Mouse (Mus musculus) fibroblast of lung, adult 2 months (primary cell): Measurements from ENCODE around the gene Lsamp.

Experiments
- DNase-seq: peaks from one replicate; pipeline ENCODE4 v3.0.0-alpha.2; 2011; ENCODE audit warnings: low read depth

The Lsamp gene

DNA sequence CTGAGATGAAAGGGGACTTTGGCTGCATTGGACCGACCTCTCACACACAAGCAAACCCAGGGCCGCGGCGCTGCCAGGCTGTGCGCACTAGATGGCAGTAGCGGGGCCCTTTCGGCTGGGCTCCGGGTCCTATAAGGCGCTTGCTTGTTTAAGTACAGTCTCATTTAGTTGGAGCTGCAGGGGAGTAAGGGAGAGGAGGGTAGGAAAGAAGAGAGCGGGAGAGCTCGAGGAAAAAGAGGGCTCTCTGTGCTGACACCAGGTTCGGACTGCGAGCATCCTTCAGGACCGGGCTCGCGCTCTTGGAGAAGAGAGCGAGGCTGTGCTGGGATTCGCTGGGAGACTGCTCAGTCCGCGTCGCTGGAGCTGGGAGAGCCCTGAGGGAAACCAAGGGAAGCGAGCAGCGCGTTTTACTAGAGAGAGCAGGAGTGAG lies at the start of gene Lsamp:
Gene Lsamp (plus strand): TSS at position 157 of the 430 bp plus-strand sequence.
- no peak for DNase-seq

DNA sequence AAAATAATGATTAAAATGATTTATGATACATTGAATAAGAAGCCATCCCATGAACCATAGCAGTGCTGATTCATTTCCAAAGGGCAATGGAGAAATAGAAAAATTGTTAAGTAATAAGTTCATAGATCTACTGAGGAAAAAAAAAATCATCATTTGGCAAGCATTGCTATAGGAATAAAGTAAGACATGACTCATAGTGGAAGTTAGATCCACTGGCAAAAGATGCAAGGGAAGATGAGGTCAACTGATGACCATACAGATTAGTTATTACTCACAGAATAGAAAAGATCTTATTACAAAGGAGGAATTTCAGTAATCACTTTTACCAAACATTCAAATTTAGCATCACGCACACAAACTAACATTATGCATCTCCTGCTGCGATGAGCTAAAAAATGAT lies 26.5 kb upstream of the Lsamp start:
- DNase-seq, result no peak

DNA sequence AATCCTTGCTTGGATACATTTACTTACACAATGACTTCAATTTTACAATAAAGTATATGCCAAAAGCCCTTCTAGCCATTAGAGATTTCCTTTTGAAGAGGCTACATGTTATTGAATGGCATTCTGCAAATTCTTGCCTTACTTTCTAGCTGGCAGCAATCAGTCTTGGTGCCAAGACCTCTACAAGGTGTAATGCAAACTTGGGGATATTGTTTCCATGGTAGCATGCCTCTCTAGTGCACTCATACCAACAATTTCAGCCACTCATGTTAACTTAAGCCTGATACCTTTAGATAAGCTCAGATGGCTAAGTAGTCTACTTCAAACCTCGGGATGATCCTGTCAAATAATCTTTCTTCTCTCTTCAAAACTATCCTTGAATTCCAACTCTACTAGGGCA lies 11.4 kb upstream of the Lsamp start:
- no peak for DNase-seq

DNA sequence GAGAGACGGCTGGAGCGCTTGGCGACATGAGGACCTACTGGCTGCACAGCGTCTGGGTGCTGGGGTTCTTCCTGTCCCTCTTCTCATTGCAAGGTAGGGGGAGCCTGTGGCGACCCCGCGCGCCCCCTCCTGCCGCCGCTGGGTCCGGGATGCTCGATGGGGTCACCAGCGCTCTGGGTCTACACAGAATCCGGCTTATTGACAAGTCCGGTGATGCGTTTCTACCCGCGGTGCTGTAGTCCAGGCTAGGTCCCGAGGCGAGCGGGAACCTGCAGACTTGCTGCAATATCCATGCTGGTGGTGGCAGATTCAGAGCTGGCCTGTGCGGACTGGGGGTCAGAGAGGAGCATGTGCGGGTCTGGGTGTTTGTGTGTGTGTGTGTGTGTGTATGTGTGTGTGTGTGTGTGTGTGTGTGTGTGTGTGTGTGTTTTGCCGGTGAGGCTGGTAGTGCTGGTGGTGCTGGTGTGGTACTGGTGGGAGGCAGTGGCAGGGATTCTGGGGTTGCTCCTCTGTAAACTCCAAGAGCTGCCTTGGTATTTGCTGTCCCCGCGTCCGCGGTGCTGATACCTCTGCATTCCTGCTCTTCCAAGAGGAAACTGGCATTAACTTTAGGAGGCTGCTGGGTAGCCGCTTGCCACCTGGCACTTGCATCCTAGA lies 602 bp downstream of the Lsamp start:
- DNase-seq, result no peak

DNA sequence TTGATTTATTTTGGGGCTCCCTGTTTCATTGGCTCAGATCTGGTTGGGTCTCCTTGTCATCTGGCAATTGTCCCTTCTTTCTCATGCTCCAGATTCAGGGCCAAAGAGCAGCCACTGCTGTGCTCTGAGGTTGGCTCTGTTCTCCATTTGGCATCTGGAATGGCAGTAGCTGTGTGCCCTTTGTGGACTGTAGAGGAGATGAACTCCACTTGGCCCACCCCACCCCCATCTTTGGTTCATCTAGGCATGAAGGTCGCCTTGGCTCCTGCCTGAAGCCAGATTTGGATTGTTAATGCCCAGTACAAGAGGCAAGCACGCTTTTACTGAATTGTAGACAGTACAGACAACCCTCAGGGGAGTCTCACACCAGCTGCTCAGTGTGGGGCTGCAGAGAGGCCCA lies 4.3 kb downstream of the Lsamp start:
- DNase-seq, result no peak

DNA sequence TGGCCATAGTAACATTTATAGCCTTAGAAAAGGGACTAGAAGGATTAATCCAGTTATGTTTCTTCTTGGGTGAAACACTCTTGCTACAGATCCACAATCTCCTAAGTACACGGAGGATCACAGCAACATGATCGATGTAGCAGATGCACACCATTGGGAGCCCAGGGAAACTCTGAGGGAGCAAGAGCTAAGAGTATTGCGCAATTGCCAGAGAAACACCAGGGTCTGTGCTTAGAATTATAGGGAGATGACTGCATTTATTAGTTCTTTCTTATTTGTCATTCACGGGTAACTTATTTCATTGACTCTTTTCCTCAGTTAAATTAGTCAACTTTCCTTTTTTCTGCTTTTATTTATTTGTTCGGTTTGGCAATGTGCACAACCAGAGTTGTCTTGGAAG lies 10.7 kb downstream of the Lsamp start:
- DNase-seq, result no peak

DNA sequence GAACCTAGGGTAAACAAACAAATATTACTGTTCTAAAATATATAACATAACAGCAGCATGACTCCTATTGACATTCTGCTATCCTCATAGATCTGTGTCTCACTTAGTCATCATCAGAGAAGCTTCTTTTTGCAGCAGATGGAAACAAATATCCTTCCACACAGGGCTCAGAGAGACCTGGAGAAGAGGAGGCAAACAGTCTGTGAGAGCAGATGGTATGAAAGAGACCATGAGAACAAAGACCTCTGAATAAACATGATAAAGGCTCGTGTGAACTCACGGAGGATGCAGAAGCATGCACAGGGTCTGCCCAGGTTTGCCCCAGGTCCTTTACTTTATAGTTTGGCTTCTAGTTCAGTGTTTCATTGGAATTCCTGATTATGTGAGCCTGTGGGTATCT lies 24.6 kb downstream of the Lsamp start:
- DNase-seq, result no peak

DNA sequence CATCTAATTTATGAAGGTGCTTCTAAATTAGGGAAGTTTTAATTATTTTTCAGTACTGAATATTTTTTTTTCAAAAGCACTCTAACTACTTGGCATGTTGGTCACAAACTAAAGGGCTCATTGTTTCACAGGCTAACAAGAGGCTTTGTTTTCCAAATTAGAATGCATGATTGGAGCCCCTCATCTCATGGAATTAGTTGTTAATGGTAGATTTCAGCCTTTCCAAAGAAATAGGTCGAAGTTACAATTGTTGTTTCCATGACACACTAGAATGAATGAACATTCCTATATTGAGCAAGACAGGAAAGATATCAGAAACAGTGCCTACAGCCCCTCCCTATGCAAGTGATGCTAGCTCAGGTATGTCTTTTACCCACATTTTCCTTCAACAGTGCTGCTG lies 26.9 kb downstream of the Lsamp start:
- no peak for DNase-seq

DNA sequence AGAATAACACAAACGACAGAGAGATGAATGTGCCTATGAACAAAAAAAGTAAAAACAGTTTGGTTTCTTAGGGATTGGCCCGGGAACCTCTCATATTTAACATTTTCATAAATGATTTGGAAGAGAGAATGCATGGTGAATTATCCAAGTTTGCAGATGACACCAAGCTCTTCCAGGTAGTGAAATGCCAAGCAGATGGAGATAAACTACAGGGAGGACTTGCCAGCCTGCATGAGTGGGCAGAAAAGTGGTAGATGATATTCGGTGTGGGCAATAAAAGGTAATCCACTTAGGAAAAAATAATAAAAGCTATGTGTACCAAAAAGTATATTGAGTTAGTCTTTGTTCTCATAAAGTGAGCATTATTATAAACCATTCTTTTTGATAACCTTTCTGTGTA lies 38.5 kb downstream of the Lsamp start:
- DNase-seq, result no peak

DNA sequence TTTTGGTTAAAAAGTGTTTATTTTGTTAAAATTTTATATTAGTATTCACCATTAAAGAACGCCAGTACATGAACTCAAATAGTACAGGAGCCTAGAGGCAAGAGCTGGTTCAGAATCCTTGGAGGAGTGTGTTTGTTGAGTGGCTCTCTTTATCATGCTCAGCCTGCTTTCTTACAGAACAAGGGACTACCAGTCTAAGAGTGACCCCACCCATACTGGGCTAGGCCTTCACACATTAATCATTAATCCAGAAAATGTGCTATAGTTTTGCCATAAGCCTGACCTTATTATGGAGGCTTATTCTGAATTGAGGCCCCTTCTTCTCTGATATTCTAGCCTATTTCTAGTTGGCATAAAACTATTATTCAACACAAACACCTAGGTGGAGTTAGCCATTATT lies 52.6 kb downstream of the Lsamp start:
- DNase-seq, result no peak

DNA sequence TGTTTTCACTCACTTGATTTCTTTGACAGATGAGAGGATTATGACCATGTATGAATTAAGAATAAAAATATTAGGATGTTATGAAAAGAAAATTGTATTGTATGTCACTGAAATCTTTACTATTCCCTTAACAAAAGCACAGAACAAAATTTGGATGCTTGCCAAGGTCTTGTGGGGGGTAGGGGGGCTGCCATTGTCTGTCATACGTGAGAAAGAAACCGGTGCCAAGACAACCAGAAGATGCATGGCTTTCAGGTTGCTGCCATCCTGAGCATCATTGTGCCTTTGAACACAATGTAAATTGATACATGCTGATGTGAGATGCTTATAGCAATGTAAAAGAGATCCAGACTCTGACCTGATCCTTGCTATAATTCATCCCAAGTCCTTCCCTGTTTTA lies 75.4 kb downstream of the Lsamp start:
- no peak for DNase-seq

DNA sequence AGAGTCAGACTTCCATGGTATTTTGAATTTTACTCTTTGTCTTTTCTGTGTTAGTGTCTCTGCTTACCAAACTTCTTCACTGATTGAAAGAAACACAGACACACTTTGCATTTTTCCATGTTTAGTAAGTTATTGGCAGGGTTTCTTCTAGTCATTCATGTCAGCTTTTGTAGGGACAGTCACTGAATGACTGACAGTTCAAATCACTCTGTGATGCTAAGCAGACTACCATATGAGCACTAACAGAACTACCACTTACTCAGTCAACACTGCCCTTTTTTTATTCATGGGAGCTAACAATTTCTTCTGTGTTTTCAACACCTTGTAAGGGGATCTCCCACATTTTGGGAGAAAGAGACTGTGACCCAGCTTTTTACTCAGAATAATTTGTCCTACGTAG lies 75.8 kb downstream of the Lsamp start:
- DNase-seq, result no peak

DNA sequence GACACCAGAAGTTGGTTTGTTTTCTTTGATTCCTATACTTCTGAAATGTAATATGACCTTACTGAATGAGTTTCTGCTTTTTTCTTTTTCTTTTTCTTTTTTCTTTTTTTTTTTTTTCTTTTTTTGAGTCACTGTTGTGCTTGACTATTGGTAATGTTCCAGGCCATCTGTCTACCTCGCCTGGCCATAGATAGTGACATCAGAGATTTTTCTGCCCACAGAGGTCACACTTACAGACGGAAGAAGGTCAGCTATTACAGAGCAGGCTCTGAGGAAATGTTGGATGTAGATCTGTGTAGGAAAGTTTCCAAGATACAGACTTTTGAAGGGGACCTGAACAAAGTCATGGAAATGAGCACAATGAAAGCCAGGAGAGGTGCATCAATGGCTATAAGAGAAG lies 76.3 kb downstream of the Lsamp start:
- no peak for DNase-seq

DNA sequence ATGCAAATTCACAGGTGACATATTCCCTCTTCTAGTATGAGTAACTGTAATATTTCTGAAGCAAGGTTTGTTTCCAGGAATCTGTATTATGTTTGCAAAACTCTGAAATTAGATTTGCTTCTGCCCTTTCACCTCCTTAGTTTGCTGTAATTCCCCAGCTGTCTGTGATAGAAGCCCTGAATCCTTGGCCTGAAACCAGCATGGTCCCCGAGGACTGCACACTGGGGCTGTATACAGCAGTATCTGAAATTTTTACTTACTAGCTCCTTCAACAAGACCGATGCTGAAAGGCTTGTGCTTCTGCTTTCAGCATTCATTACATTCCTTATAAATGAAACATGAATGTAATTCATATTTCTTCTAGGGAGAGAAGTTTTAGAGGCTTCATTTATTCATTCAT lies 91.4 kb downstream of the Lsamp start:
- DNase-seq, result no peak

DNA sequence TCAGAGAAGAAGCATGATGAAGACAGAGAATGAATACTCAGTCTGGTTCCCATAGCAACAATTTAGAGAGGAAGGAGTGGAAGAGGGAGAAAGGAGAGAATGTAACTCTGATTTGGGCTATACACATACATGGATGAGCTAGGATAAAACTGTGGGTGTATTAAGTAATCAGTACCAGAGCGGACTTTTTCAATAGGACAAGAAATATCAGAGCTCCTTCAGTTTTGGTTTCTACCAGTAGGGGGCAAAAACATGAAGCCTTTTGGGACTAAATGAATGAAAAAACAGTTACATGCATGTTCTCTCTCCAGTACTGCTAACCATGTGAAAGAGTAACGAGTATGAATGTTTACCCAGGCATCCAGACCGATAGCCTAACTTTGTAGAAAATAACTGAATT lies 96.1 kb downstream of the Lsamp start:
- no peak for DNase-seq

DNA sequence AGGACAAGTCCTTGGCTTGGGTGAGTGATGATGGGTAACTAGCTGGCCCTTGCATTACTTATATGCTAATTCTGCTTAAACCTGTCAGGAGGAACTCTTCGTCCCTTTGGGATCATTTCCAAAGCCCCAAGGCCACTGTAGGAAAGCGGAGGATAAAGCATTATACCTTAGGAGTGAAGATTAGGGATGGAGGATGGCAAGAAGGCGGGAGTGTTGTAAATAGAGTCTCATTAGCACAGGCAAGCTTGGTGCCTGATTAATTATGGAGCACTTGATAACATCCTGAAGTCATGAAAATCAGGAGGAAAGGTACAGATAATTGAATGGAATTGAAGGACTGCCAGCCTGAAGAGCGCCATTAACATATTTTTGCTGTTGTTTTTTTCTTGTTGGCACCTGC lies 120.2 kb downstream of the Lsamp start:
- no peak for DNase-seq

DNA sequence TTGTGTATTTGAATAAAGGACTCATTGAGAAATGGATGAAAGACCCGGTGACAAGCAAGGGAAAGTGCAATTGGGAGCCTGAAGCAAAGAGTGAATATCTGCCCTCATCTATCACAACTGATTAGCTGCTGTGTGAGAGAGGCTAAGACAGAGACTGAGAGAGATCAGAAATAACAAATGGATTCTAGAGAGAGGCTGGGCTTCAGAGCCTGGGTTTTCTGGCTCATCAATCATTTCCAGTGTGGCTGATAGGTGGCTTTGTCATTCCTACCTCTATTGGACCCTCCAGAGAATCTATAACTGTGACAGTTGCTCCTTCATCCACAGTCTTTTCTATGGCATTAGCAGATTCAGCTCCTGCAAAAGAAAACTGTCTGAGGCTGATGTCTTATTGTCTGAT lies 198.8 kb downstream of the Lsamp start:
- no peak for DNase-seq

DNA sequence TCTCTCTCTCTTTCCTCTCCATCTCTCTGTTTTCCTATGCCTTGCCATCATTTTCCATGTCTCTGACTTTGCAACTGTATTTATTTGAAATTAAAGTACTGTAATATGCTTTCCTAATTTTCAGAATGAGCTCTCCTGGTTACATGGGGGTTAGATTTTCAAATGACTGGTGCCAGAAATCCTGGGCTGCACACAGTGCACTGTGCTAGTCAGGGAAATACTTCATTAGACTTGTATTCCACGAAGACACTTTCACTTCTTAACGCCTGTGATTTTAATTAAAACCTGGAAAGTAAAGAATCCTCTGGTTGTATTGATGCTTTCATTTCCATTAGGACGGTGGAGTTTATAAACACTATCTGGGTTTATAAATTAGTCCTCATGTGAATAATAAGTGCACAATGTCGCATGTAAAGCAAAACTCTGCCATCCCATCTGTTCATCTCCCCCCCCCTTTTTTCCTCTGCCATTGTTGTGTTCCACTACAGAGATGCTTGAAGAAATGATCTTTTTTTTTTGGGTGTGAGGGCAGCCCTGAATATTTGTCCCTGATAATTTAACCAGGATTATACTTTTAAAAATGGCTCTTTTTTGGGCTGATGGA lies 203.9 kb downstream of the Lsamp start:
- DNase-seq, result no peak

DNA sequence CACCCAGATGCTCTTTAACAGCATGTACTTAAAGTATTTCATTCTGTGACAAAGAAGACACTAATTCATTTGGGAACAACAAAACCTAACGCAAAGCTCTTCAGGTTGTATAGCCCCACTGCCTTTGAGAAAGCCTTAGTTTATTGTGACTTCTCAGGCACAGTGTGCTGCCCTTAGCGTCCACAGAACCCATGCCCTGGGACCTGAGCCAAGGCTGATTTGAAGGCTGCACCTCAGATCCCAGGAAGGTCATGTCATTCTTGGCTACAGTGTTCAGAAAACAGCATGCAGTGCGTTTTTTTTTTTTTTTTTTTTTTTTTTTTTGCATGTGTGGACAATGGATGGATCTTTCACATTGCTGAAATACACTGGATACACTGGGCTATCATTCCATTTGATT lies 210.2 kb downstream of the Lsamp start:
- DNase-seq, result no peak

DNA sequence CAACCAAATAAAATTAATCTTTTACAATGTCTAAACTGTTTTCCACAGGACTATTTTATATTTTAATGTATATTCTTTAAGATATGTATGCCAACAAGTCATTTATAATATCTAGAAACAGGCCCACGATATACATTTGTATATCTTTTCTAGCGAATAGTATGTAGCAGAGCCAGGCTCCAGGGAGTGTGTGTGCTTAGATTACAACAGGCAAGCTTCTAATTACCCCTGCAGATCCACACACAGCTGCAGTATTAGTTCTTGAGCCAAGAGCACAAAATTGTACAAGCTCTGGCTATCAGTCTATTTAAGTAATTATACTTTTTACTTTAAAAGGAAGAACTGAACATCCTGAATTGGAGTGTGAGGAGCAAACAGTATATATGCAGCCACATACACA lies 210.7 kb downstream of the Lsamp start:
- no peak for DNase-seq

DNA sequence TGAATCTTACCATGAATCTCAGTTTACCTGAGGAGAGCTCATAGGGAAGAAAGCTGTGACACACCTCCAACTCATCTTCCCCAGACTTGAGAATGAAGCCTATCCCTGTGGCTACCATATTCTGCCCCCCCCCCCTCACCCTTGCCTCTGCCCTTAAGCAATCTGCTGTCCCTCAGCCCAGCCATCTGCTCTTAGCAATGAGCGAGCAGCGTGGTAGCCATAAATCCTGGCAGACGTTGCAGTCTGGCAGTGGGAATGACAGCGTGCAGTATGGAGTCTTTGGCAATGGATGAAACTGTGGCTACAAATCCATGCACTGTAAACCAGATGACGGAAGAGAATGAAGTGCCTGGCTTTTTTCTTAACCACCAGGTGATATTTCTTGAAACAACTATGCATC lies 244.5 kb downstream of the Lsamp start:
- DNase-seq, result no peak

DNA sequence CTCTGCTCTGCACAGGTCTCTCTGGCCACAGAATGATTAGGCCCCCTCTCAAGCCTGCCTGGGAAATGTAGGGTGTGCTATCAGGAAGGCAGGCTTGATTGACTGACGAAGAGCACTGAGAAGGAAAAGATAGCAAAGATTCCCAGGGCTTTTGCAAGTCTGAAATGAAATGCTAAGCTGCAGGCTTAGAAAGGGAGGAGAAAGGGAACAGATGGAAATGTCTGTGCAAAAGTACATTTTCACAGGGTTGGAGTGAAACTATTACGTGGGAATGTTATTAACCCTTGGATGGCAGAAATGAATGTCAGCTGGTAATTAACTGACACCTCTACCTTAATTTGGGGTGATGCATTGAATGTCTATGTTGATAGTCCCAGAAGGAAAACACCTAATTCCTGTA lies 248.9 kb downstream of the Lsamp start:
- no peak for DNase-seq

DNA sequence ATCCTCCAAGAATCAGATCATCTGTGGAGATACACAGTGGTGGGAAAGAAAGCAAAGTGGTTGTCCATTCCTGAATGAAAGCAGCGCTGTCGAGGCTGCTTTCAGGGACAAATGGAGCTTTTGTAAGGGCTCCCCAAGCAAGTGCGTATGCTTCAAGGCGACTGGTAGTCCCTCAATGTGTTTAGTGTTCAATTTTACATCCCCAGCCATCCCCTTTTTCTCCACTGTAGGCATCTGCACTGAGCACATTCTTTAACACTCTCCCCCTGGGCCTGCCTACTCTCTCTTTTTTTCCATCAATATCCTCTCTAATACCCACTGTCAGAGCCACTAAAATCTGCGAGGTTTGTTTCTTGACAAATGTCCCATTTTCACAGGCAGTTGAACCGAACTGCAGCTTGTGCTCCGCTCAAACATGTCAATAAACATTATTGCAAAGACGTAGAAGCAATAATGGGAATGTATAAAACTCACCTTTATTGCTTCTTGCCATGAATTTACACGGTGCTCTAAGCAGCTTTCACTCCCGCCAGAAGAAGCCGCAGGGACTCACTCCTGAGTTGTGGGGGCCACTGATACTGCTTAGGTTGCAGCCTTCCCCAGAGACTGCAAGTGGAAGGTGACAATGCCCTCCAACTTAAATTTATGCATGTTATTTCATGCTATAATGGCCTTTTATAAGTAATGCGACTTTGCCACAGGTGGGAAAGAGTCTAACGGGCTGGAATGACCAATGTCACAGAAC lies 250.2 kb downstream of the Lsamp start:
- DNase-seq, result no peak

DNA sequence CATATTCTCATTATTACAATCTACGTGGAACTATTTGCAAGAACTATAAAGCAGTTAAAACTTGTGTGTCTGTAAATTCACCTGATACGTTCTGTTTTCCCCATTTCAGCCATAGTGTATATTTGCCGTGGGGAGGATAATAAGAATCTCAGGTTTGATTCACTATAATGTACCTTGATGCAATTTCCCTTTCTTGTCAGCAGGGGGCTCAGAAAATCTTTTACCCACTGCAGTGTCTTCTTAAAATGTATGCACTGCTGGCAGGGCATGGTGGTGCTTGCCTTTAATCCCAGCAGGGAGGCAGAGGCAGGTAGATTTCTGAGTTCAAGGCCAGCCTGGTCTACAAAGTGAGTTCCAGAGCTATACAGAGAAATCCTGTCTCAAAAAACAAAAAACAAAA lies 287.7 kb downstream of the Lsamp start:
- no peak for DNase-seq
